Mouse (Mus musculus) brain, embryonic 14.5 days (tissue): ENCODE data around the gene Rfc5. TPM values are rescaled to one million over a fixed set of nuclear protein-coding genes. Genes with fewer than 3 reads are reported as not detected.
"Not testable (repeated sequence)": the region's sequence is repeated elsewhere in the genome, so short reads cannot be mapped to it uniquely, and the experiment has no call there.

Experiments
- DNase-seq: peaks from one replicate; pipeline ENCODE4 v3.0.0-alpha.2; 2011; ENCODE audit warnings: low read depth
- CTCF ChIP-seq: fragments of 200-500 bp; IDR thresholded peaks from 2 replicates; pipeline ENCODE4 v1.5.1; 2012; ENCODE audit warnings: inconsistent platforms, mild to moderate bottlenecking, moderate library complexity, borderline replicate concordance; ENCODE audit not compliant: insufficient read depth, insufficient read length; ENCODE audit errors: extremely low read depth
- POLR2A ChIP-seq: fragments of 200-500 bp; IDR thresholded peaks from 2 replicates; pipeline ENCODE4 v1.6.1; 2012; ENCODE audit warnings: mild to moderate bottlenecking, inconsistent platforms, borderline replicate concordance; ENCODE audit not compliant: poor library complexity, insufficient read depth, insufficient read length, severe bottlenecking; ENCODE audit errors: extremely low read depth
- polyA plus RNA-seq: library from polyadenylated mRNA; depleted of rRNA; stranded (reverse); fragments of >200 nt; gene quantifications from 2 replicates; pipeline ENCODE4 v1.2.3, GENCODE M21; 2012

The Rfc5 gene
- polyA plus RNA-seq, 1 experiment: 20.6 TPM

- no peak for TF ChIP-seq CTCF
- no peak for TF ChIP-seq POLR2A
- peak; percentile 39 for DNase-seq
Observed at GRCm38 (mm10) chr5:117398007-117398550, 9.2 kb upstream of the Rfc5 start.

GRCm38 (mm10) chr5:117397371-117397770, 8.5 kb upstream of the Rfc5 start:
- TF ChIP-seq POLR2A (no peak), CTCF (no peak)
- no peak for DNase-seq

GRCm38 (mm10) chr5:117396596-117397014, 7.8 kb upstream of the Rfc5 start:
- DNase-seq: no peak

GRCm38 (mm10) chr5:117395834-117396233, 7.0 kb upstream of the Rfc5 start:
- TF ChIP-seq POLR2A (no peak), CTCF (no peak)

More at GRCm38 (mm10) chr5:117396596-117397014, 7.8 kb upstream of the Rfc5 start:
- TF ChIP-seq POLR2A (no peak), CTCF (no peak)

GRCm38 (mm10) chr5:117390895-117391294, 2.0 kb upstream of the Rfc5 start:
- TF ChIP-seq POLR2A (no peak), CTCF (no peak)
- DNase-seq: no peak

More at GRCm38 (mm10) chr5:117395834-117396233, 7.0 kb upstream of the Rfc5 start:
- DNase-seq: no peak

- peak; percentile 69 for DNase-seq
- TF ChIP-seq CTCF: peak; percentile 52
- TF ChIP-seq POLR2A: no peak
Observed at GRCm38 (mm10) chr5:117388296-117388751, 523 bp downstream of the Rfc5 start.

GRCm38 (mm10) chr5:117383198-117383597, 5.6 kb downstream of the Rfc5 start:
- TF ChIP-seq CTCF (no peak), POLR2A (no peak)
- DNase-seq: no peak

GRCm38 (mm10) chr5:117381785-117382184, 7.1 kb downstream of the Rfc5 start:
- no peak for DNase-seq
- no peak for TF ChIP-seq POLR2A
- TF ChIP-seq CTCF: no peak

GRCm38 (mm10) chr5:117380199-117380598, 8.6 kb downstream of the Rfc5 start:
- no peak for DNase-seq
- no peak for TF ChIP-seq POLR2A

- DNase-seq: not testable (repeated sequence)
Observed at GRCm38 (mm10) chr5:117377731-117378130, 11.1 kb downstream of the Rfc5 start.

GRCm38 (mm10) chr5:117376331-117376761, 12.5 kb downstream of the Rfc5 start:
- no peak for DNase-seq
- no peak for TF ChIP-seq CTCF
- no peak for TF ChIP-seq POLR2A

- TF ChIP-seq CTCF (no peak), POLR2A (no peak)
Observed at GRCm38 (mm10) chr5:117374372-117375049, 14.3 kb downstream of the Rfc5 start.

GRCm38 (mm10) chr5:117373418-117373817, 15.4 kb downstream of the Rfc5 start:
- DNase-seq: no peak
- no peak for TF ChIP-seq CTCF
- TF ChIP-seq POLR2A: no peak

More at GRCm38 (mm10) chr5:117374372-117375049, 14.3 kb downstream of the Rfc5 start:
- DNase-seq: no peak

GRCm38 (mm10) chr5:117370592-117370991, 18.3 kb downstream of the Rfc5 start:
- no peak for DNase-seq
- TF ChIP-seq POLR2A: no peak

GRCm38 (mm10) chr5:117367206-117367605, 21.6 kb downstream of the Rfc5 start:
- TF ChIP-seq POLR2A (no peak), CTCF (no peak)
- no peak for DNase-seq
